Mouse (Mus musculus) heart, embryonic 11.5 days (tissue): ENCODE data around the gene Prrt1. TPM values are rescaled to one million over a fixed set of nuclear protein-coding genes. Genes with fewer than 3 reads are reported as not detected.

Experiments used
- ATAC-seq: fragments of 200-750 bp; cut with Nextera tagmentation; replicated peaks from 2 replicates; pipeline ENCODE4 v1.8.0; 2017; ENCODE audit warnings: moderate library complexity; ENCODE audit not compliant: insufficient number of reproducible peaks, low FRiP score, low TSS enrichment
- H3K27ac ChIP-seq: fragments of 300-500 bp; sonication (generic); 2 replicates; pipeline ENCODE4 v1.5.1; 2014; ENCODE audit warnings: mild to moderate bottlenecking, low read depth, low read length
- H3K27me3 ChIP-seq: fragments of 300-500 bp; sonication (generic); 2 replicates; pipeline ENCODE4 v1.6.1; 2014; ENCODE audit warnings: mild to moderate bottlenecking, low read length, mixed read lengths; ENCODE audit not compliant: control insufficient read depth, insufficient read depth
- H3K36me3 ChIP-seq: fragments of 300-500 bp; sonication (generic); 2 replicates; pipeline ENCODE4 v1.6.1; 2014; ENCODE audit warnings: mild to moderate bottlenecking, low read length, moderate library complexity, mixed read lengths; ENCODE audit not compliant: control insufficient read depth, insufficient read depth
- H3K4me1 ChIP-seq: fragments of 300-500 bp; sonication (generic); 2 replicates; pipeline ENCODE4 v1.6.1; 2014; ENCODE audit warnings: low read length; ENCODE audit not compliant: control insufficient read depth, insufficient read depth
- H3K4me2 ChIP-seq: fragments of 300-500 bp; sonication (generic); 2 replicates; pipeline ENCODE4 v1.6.1; 2014; ENCODE audit warnings: mild to moderate bottlenecking, moderate library complexity
- H3K4me3 ChIP-seq: fragments of 300-500 bp; sonication (generic); 2 replicates; pipeline ENCODE4 v1.5.1; 2014; ENCODE audit warnings: low read depth, low read length
- H3K9ac ChIP-seq: fragments of 300-500 bp; sonication (generic); 2 replicates; pipeline ENCODE4 v1.6.1; 2014; ENCODE audit warnings: mild to moderate bottlenecking, low read depth, low read length, moderate library complexity
- H3K9me3 ChIP-seq: fragments of 300-500 bp; sonication (generic); replicated peaks from 2 replicates; pipeline ENCODE4 v1.6.1; 2016; ENCODE audit warnings: low read length; ENCODE audit not compliant: control insufficient read depth
- WGBS: fragments of 180-500 bp; shearing (Covaris S2); extraction: QIAGEN DNeasy Blood & Tissue Kit; methylation state at CpG from one replicate; pipeline ENCODE4 v1.1.7; 2014; ENCODE audit not compliant: insufficient replicate concordance; 5-methylcytosine and 5-hydroxymethylcytosine counted together
- polyA plus RNA-seq: library from polyadenylated mRNA; unstranded; fragments of >200 nt; fragmentation: Nextera tagmentation; extraction: Ambion mirVana; gene quantifications from 2 replicates; pipeline ENCODE4 v1.2.1, GENCODE M21; 2014

Prrt1 gene
- polyA plus RNA-seq, 1 experiment from 2014 or later, result not detected

- Histone ChIP-seq H3K4me2 (no peak overlapping the region), H3K27me3 (peaks cover 31% of the 10 kb centered on the region), H3K4me3 (no peak overlapping the region), H3K9me3 (no peaks in the 10 kb centered on the region), H3K27ac (no peak overlapping the region), H3K9ac (no peak overlapping the region), H3K4me1 (peaks cover 18% of the 10 kb centered on the region), H3K36me3 (no peaks in the 10 kb centered on the region)
- no peak for ATAC-seq
- WGBS, result 34% methylated on average over 10 of the region's 11 CpGs
Observed at GRCm38 (mm10) chr17:34660259-34660820, 31.0 kb downstream of the Prrt1 start.

GRCm38 (mm10) chr17:34661121-34661591, 31.8 kb downstream of the Prrt1 start:
- Histone ChIP-seq H3K9ac (no peak overlapping the region), H3K4me3 (no peak overlapping the region), H3K36me3 (no peaks in the 10 kb centered on the region), H3K27ac (no peak overlapping the region), H3K27me3 (peaks cover 35% of the 10 kb centered on the region), H3K4me1 (peaks cover 9% of the 10 kb centered on the region), H3K9me3 (no peaks in the 10 kb centered on the region), H3K4me2 (peak overlapping the region; percentile 42)
- ATAC-seq, result no peak
- 6% methylated on average over 19 of the region's 19 CpGs for WGBS

- H3K4me1 ChIP-seq, result peaks cover 9% of the 10 kb centered on the region
- no peak overlapping the region for H3K9ac ChIP-seq
- H3K4me3 ChIP-seq, result no peak overlapping the region
- no peaks in the 10 kb centered on the region for H3K36me3 ChIP-seq
- H3K27me3 ChIP-seq, result peaks cover 35% of the 10 kb centered on the region
- no peak overlapping the region for H3K27ac ChIP-seq
- no peaks in the 10 kb centered on the region for H3K9me3 ChIP-seq
- 78% methylated on average over 1 of the region's 1 CpGs for WGBS
- no peak for ATAC-seq
- no peak overlapping the region for H3K4me2 ChIP-seq
Observed at GRCm38 (mm10) chr17:34662468-34662867, 33.1 kb downstream of the Prrt1 start.

- no peak overlapping the region for H3K4me2 ChIP-seq
- no peak for ATAC-seq
- peaks cover 9% of the 10 kb centered on the region for H3K4me1 ChIP-seq
- no peak overlapping the region for H3K9ac ChIP-seq
- no peaks in the 10 kb centered on the region for H3K9me3 ChIP-seq
- H3K27me3 ChIP-seq, result peaks cover 39% of the 10 kb centered on the region
- no peak overlapping the region for H3K4me3 ChIP-seq
- H3K27ac ChIP-seq, result no peak overlapping the region
- no peaks in the 10 kb centered on the region for H3K36me3 ChIP-seq
- WGBS, result 73% methylated on average over 8 of the region's 8 CpGs
Observed at GRCm38 (mm10) chr17:34662978-34663377, 33.6 kb downstream of the Prrt1 start.

- Histone ChIP-seq H3K4me2 (no peak overlapping the region), H3K9ac (no peak overlapping the region), H3K36me3 (no peaks in the 10 kb centered on the region), H3K27me3 (peaks cover 34% of the 10 kb centered on the region), H3K4me1 (peaks cover 9% of the 10 kb centered on the region), H3K9me3 (no peaks in the 10 kb centered on the region), H3K4me3 (no peak overlapping the region), H3K27ac (no peak overlapping the region)
- ATAC-seq, result no peak
- 60% methylated on average over 1 of the region's 1 CpGs for WGBS
Observed at GRCm38 (mm10) chr17:34663558-34663957, 34.2 kb downstream of the Prrt1 start.

GRCm38 (mm10) chr17:34664472-34664871, 35.1 kb downstream of the Prrt1 start:
- no peak for ATAC-seq
- no peak overlapping the region for H3K9ac ChIP-seq
- H3K4me2 ChIP-seq, result no peak overlapping the region
- H3K4me1 ChIP-seq, result peaks cover 6% of the 10 kb centered on the region
- peaks cover 26% of the 10 kb centered on the region for H3K27me3 ChIP-seq
- H3K9me3 ChIP-seq, result no peaks in the 10 kb centered on the region
- H3K4me3 ChIP-seq, result no peak overlapping the region
- 66% methylated on average over 7 of the region's 7 CpGs for WGBS
- H3K27ac ChIP-seq, result no peak overlapping the region
- H3K36me3 ChIP-seq, result no peaks in the 10 kb centered on the region

GRCm38 (mm10) chr17:34670235-34670634, 40.9 kb downstream of the Prrt1 start, which contains the start of gene Tnxb:
Gene Tnxb (plus strand): TSS chr17:34670535.
- peak within 1 kb of the TSS; percentile 74 for H3K4me2 ChIP-seq
- no peak within 1 kb of the TSS for H3K27ac ChIP-seq
- no peaks in the 10 kb centered on the region for H3K36me3 ChIP-seq
- peaks cover 12% of the 10 kb centered on the region for H3K4me1 ChIP-seq
- peaks cover 62% of the 10 kb centered on the region for H3K27me3 ChIP-seq
- no peak for ATAC-seq
- H3K9ac ChIP-seq, result 0 out of 2 replicates have a peak within 1 kb of the TSS, but pooled peaks have one; percentile 46
- H3K4me3 ChIP-seq, result peak within 1 kb of the TSS; percentile 41
- H3K9me3 ChIP-seq, result no peaks in the 10 kb centered on the region
- WGBS, result 53% methylated on average over 7 of the region's 7 CpGs

GRCm38 (mm10) chr17:34671151-34672066, 42.1 kb downstream of the Prrt1 start:
- Histone ChIP-seq H3K4me1 (peaks cover 20% of the 10 kb centered on the region), H3K4me3 (peak overlapping the region; percentile 41), H3K27me3 (peaks cover 58% of the 10 kb centered on the region), H3K4me2 (peak overlapping the region; percentile 74), H3K9me3 (no peaks in the 10 kb centered on the region), H3K9ac (0 out of 2 replicates have a peak overlapping the region, but pooled peaks have one; percentile 46), H3K27ac (no peak overlapping the region), H3K36me3 (no peaks in the 10 kb centered on the region)
- ATAC-seq, result no peak
- WGBS, result 9% methylated on average over 93 of the region's 93 CpGs
